ENCODE assay signal across 9 mouse cellular contexts in genomic region chr11:119047261-119048132, GRCm38 (mm10). TPM values are rescaled to one million over a fixed set of nuclear protein-coding genes. Genes with fewer than 3 reads are reported as not detected.
DNase-seq lines count a peak whose midpoint lies in the region; ATAC-seq and TF ChIP-seq lines count a peak whose summit lies in the region.
"Had no signal": no experiment of that assay in that cellular context is flagged by ENCODE, and none has a peak within 500 bp of the region (broad histone marks: within the 10 kb centered on the region; RNA-seq: fewer than 3 reads in every experiment).

No protein-coding gene starts in this region.

- no peaks in the 10 kb centered on the region for H3K9me3 ChIP-seq in lung, embryonic 14.5 days (ENCODE audit: low read depth, low read length)
- H3K9me3 ChIP-seq in hindbrain, embryonic 16.5 days (ENCODE audit: control insufficient read depth, low read length) = no peaks in the 10 kb centered on the region
- H3K9me3 ChIP-seq in midbrain, embryonic 14.5 days (ENCODE audit: control insufficient read depth, low read length) = no peaks in the 10 kb centered on the region

- peak; percentile 21; the same call in 1 of the 2 replicates for ATAC-seq in lung, embryonic 14.5 days (ENCODE audit: insufficient read depth)
- ATAC-seq in hindbrain, embryonic 16.5 days = no peak
- no peak for ATAC-seq in midbrain, embryonic 14.5 days (ENCODE audit: low FRiP score, low TSS enrichment)

- H3K4me1 ChIP-seq in lung, embryonic 14.5 days (ENCODE audit: insufficient read depth) = peaks cover 14% of the 10 kb centered on the region
- peaks cover 32% of the 10 kb centered on the region for H3K4me1 ChIP-seq in hindbrain, embryonic 16.5 days (ENCODE audit: control insufficient read depth, insufficient read depth, low read depth, low read length)
- peaks cover 30% of the 10 kb centered on the region for H3K4me1 ChIP-seq in midbrain, embryonic 14.5 days (ENCODE audit: control insufficient read depth, insufficient read depth, low read length)

- H3K4me3 ChIP-seq in lung, embryonic 14.5 days (ENCODE audit: low read depth, low read length) = peak overlapping the region; percentile 25
- H3K4me3 ChIP-seq in hindbrain, embryonic 16.5 days (ENCODE audit: low read length) = peak overlapping the region; percentile 45; the same call in 1 of the 2 replicates
- H3K4me3 ChIP-seq in midbrain, embryonic 14.5 days (replicated peaks; ENCODE audit: low read depth, low read length) = peak overlapping the region; percentile 38

- H3K27me3 ChIP-seq in lung, embryonic 14.5 days (ENCODE audit: insufficient read depth, low read length) = peaks cover 100% of the 10 kb centered on the region
- peaks cover 64% of the 10 kb centered on the region for H3K27me3 ChIP-seq in hindbrain, embryonic 16.5 days (replicated peaks; ENCODE audit: control insufficient read depth, insufficient read depth, low read length)
- H3K27me3 ChIP-seq in midbrain, embryonic 14.5 days (ENCODE audit: control insufficient read depth, insufficient read depth, low read length) = peaks cover 92% of the 10 kb centered on the region

- intact Hi-C loops in left cerebral cortex, postnatal 14 days (cut with DNase I) = no loop called here

- DNase-seq in lung, embryonic 14.5 days = peak; percentile 75
- DNase-seq in lung, postnatal 25 days (ENCODE audit: low spot score) = no peak
- DNase-seq in embryo, embryonic 9.5 days (ENCODE audit: extremely low spot score) = peak; percentile 60
- peak; percentile 69 for DNase-seq in midbrain, embryonic 14.5 days
- DNase-seq in frontal cortex, postnatal 36 days (ENCODE audit: low spot score in 2 of 2) = no peak
- DNase-seq in left cerebral cortex, postnatal 14 days (ENCODE audit: low spot score in 2 of 2) = no peak
- DNase-seq in layer of hippocampus, adult 11-12 months (ENCODE audit: low spot score) = no peak

- H3K27ac ChIP-seq in lung, embryonic 14.5 days (ENCODE audit: low read depth) = no peak overlapping the region
- H3K27ac ChIP-seq in hindbrain, embryonic 16.5 days (ENCODE audit: low read depth, low read length) = no peak overlapping the region
- H3K27ac ChIP-seq in midbrain, embryonic 14.5 days (replicated peaks; ENCODE audit: low read depth, low read length) = no peak overlapping the region

- H3K36me3 ChIP-seq in lung, embryonic 14.5 days (ENCODE audit: insufficient read depth) = no peaks in the 10 kb centered on the region
- H3K36me3 ChIP-seq in hindbrain, embryonic 16.5 days (ENCODE audit: control insufficient read depth, insufficient read depth, low read length) = no peaks in the 10 kb centered on the region
- no peaks in the 10 kb centered on the region for H3K36me3 ChIP-seq in midbrain, embryonic 14.5 days (ENCODE audit: control insufficient read depth, insufficient read depth, low read length)

- peak; percentile 54 for TF ChIP-seq CTCF in lung, embryonic 14.5 days (IDR thresholded peaks at IDR 0.05; ENCODE audit: low read depth)

- WGBS in lung, embryonic 14.5 days = under 1% methylated on average over 43 of the region's 43 CpGs
- WGBS in hindbrain, embryonic 16.5 days = under 1% methylated on average over 41 of the region's 43 CpGs
- under 1% methylated on average over 43 of the region's 43 CpGs for WGBS in midbrain, embryonic 14.5 days

- H3K9ac ChIP-seq in lung, embryonic 14.5 days = no peak overlapping the region
- H3K9ac ChIP-seq in hindbrain, embryonic 16.5 days (ENCODE audit: low read depth, low read length) = no peak overlapping the region
- peak overlapping the region; percentile 44; the same call in 1 of the 2 replicates for H3K9ac ChIP-seq in midbrain, embryonic 14.5 days (replicated peaks; ENCODE audit: low read length)

- peak overlapping the region; percentile 51 for H3K4me2 ChIP-seq in lung, embryonic 14.5 days
- H3K4me2 ChIP-seq in hindbrain, embryonic 16.5 days (ENCODE audit: low read length) = peak overlapping the region; percentile 85
- H3K4me2 ChIP-seq in midbrain, embryonic 14.5 days (ENCODE audit: low read length) = peak overlapping the region; percentile 76

RNA-seq across cellular contexts. Expression of gene Cbx8, which starts 6.7 kb away (rescaled TPM):
- polyA plus RNA-seq in lung, embryonic 14.5 days (2014; fragmentation: Nextera tagmentation; extraction: Ambion mirVana) = 8.5 and 8.8 TPM in 2 replicates
- 8.5 and 9.5 TPM in 2 replicates for polyA plus RNA-seq in hindbrain, embryonic 16.5 days (2015; fragmentation: Nextera tagmentation; extraction: Ambion mirVana)
- 11.5 and 12.4 TPM in 2 replicates for polyA plus RNA-seq in midbrain, embryonic 14.5 days (2014; fragmentation: Nextera tagmentation; extraction: Ambion mirVana)
- 10 to 100 TPM; 12.9 to 15.4 TPM for total RNA-seq in left cerebral cortex, postnatal 14 days (2021)

RNA-seq across cellular contexts. Expression of gene Cbx2, which starts 24.7 kb away (rescaled TPM):
- polyA plus RNA-seq in lung, embryonic 14.5 days (2014; fragmentation: Nextera tagmentation; extraction: Ambion mirVana) = 35.6 and 43.4 TPM in 2 replicates
- 10.7 and 14.0 TPM in 2 replicates for polyA plus RNA-seq in hindbrain, embryonic 16.5 days (2015; fragmentation: Nextera tagmentation; extraction: Ambion mirVana)
- polyA plus RNA-seq in midbrain, embryonic 14.5 days (2014; fragmentation: Nextera tagmentation; extraction: Ambion mirVana) = 15.6 and 20.7 TPM in 2 replicates
- 1 to 10 TPM; 2.4 to 3.4 TPM for total RNA-seq in left cerebral cortex, postnatal 14 days (2021)

RNA-seq across cellular contexts. Expression of gene Cbx4, which starts 38.5 kb away (rescaled TPM):
- 13.1 and 13.8 TPM in 2 replicates for polyA plus RNA-seq in lung, embryonic 14.5 days (2014; fragmentation: Nextera tagmentation; extraction: Ambion mirVana)
- 23.4 and 24.8 TPM in 2 replicates for polyA plus RNA-seq in hindbrain, embryonic 16.5 days (2015; fragmentation: Nextera tagmentation; extraction: Ambion mirVana)
- 19.0 and 19.3 TPM in 2 replicates for polyA plus RNA-seq in midbrain, embryonic 14.5 days (2014; fragmentation: Nextera tagmentation; extraction: Ambion mirVana)
- total RNA-seq in left cerebral cortex, postnatal 14 days (2021) = 10 to 100 TPM; 63.2 to 74.0 TPM

RNA-seq across cellular contexts. Expression of gene Enpp7, which starts 59.5 kb away (rescaled TPM):
- not detected in 2 replicates for polyA plus RNA-seq in lung, embryonic 14.5 days (2014; fragmentation: Nextera tagmentation; extraction: Ambion mirVana)
- polyA plus RNA-seq in hindbrain, embryonic 16.5 days (2015; fragmentation: Nextera tagmentation; extraction: Ambion mirVana) = not detected in 2 replicates
- not detected in 2 replicates for polyA plus RNA-seq in midbrain, embryonic 14.5 days (2014; fragmentation: Nextera tagmentation; extraction: Ambion mirVana)
- total RNA-seq in left cerebral cortex, postnatal 14 days (2021) = not detected
- total RNA-seq: heart, postnatal 14 days had no signal

Comparison
In these comparisons a context has a peak if more than half of its experiments do, and no peak if none do; other contexts are left out.
1. DNase-seq: peak in lung, embryonic 14.5 days (single experiment), embryo, embryonic 9.5 days (single experiment) and midbrain, embryonic 14.5 days (single experiment); none in lung, postnatal 25 days (single experiment), frontal cortex, postnatal 36 days (0 of 2), left cerebral cortex, postnatal 14 days (0 of 2) and layer of hippocampus, adult 11-12 months (single experiment).
2. Peak in every context shown above with its lines, with median percentiles within 50 percentile points of each other: H3K4me2 ChIP-seq and H3K4me3 ChIP-seq.